Mouse (Mus musculus) testis, adult 2 months (tissue): ENCODE results near the gene Cct4.

ENCODE experiments used
- CTCF ChIP-seq: fragments of 200-500 bp; IDR thresholded peaks from 2 replicates; pipeline ENCODE4 v1.5.1; 2012; ENCODE audit warnings: low read depth, mild to moderate bottlenecking, inconsistent platforms, low read length, moderate library complexity; ENCODE audit not compliant: control insufficient read depth, insufficient read depth, insufficient replicate concordance
- POLR2A ChIP-seq: fragments of 200-500 bp; IDR thresholded peaks from 2 replicates; pipeline ENCODE4 v1.6.1; 2012; ENCODE audit warnings: low read depth, mild to moderate bottlenecking, inconsistent platforms, low read length, moderate library complexity; ENCODE audit not compliant: control insufficient read depth

- TF ChIP-seq CTCF (no peak), POLR2A (no peak)
Measured at GRCm38 (mm10) chr11:22978215-22978614, 12.1 kb upstream of the Cct4 start.
